Mouse (Mus musculus) kidney, postnatal 0 days (tissue): ENCODE measurements at regions not wholly inside any gene's neighbourhood (a gene's known extent, or its start where the extent isn't known, plus 50 kb on each side); places are given as distances from the start of the nearest gene placed in this dataset.

Source experiments
- ATAC-seq: fragments of 200-750 bp; cut with Nextera tagmentation; replicated peaks from 2 replicates; pipeline ENCODE4 v1.8.0; 2017; ENCODE audit warnings: low read depth, moderate number of reproducible peaks, moderate TSS enrichment, moderate library complexity; ENCODE audit not compliant: low FRiP score
- DNase-seq: peaks from one replicate; pipeline ENCODE4 v3.0.0-alpha.2; 2016; ENCODE audit warnings: low spot score
- H3K27ac ChIP-seq: fragments of 300-500 bp; sonication (generic); 2 replicates; pipeline ENCODE4 v1.5.1; 2014; ENCODE audit warnings: mild to moderate bottlenecking
- H3K27me3 ChIP-seq: fragments of 300-500 bp; sonication (generic); 2 replicates; pipeline ENCODE4 v1.6.1; 2014; ENCODE audit warnings: low read length, mixed read lengths; ENCODE audit not compliant: insufficient read depth
- H3K36me3 ChIP-seq: fragments of 300-500 bp; sonication (generic); 2 replicates; pipeline ENCODE4 v1.6.1; 2014; ENCODE audit warnings: low read length, mixed read lengths; ENCODE audit not compliant: insufficient read depth
- H3K4me1 ChIP-seq: fragments of 300-500 bp; sonication (generic); replicated peaks from 2 replicates; pipeline ENCODE4 v1.6.1; 2014; ENCODE audit warnings: antibody characterized with exemption, low read length, mixed read lengths; ENCODE audit not compliant: insufficient read depth
- H3K4me2 ChIP-seq: fragments of 300-500 bp; sonication (generic); 2 replicates; pipeline ENCODE4 v1.6.1; 2014; ENCODE audit warnings: mild to moderate bottlenecking, low read length, moderate library complexity, mixed read lengths
- H3K4me3 ChIP-seq: fragments of 300-500 bp; sonication (generic); replicated peaks from 2 replicates; pipeline ENCODE4 v1.5.1; 2014; ENCODE audit warnings: low read depth, low read length
- H3K9ac ChIP-seq: fragments of 300-500 bp; sonication (generic); 2 replicates; pipeline ENCODE4 v1.6.1; 2014; ENCODE audit warnings: low read depth, low read length
- H3K9me3 ChIP-seq: fragments of 300-500 bp; sonication (generic); replicated peaks from 2 replicates; pipeline ENCODE4 v1.6.1; 2016; ENCODE audit warnings: low read length, inconsistent platforms, mixed read lengths
- CTCF ChIP-seq: IDR thresholded peaks from 2 replicates; pipeline ENCODE4 v1.5.1; 2016; ENCODE audit warnings: antibody characterized with exemption, low read depth, mild to moderate bottlenecking, moderate library complexity
- WGBS: fragments of 180-500 bp; shearing (Covaris S2); extraction: QIAGEN DNeasy Blood & Tissue Kit; methylation state at CpG from one replicate; pipeline ENCODE4 v1.1.7; 2014; 5-methylcytosine and 5-hydroxymethylcytosine counted together

DNA sequence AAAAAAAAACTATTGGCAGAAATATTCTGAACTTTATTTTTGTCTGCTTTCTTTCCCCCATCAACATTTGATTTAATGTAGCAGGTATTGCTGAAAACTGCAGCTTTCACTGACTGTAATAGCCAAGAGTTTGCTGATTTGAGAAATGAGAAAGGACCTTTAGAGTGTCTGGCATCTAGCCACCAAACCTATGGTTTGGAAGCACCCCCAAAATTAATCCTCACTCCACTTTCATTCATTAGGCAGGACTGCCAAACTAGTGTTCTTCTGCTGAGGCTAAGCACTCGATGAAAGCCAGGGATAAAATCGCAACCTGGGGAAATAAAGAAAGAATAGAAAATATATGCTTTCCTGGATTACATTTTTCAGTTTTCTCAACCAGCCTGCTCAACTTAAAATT, 320.4 kb downstream of the Atp6ap1l start:
- H3K4me1 ChIP-seq, result no peaks in the 10 kb centered on the region
- no peak overlapping the region for H3K4me3 ChIP-seq
- no peaks in the 10 kb centered on the region for H3K27me3 ChIP-seq
- H3K27ac ChIP-seq, result no peak overlapping the region
- no peak for TF ChIP-seq CTCF
- no peaks in the 10 kb centered on the region for H3K36me3 ChIP-seq
- H3K4me2 ChIP-seq, result no peak overlapping the region
- H3K9ac ChIP-seq, result no peak overlapping the region
- ATAC-seq (no peak), DNase-seq (no peak)
- 86% methylated on average over 2 of the region's 2 CpGs for WGBS
- no peaks in the 10 kb centered on the region for H3K9me3 ChIP-seq

DNA sequence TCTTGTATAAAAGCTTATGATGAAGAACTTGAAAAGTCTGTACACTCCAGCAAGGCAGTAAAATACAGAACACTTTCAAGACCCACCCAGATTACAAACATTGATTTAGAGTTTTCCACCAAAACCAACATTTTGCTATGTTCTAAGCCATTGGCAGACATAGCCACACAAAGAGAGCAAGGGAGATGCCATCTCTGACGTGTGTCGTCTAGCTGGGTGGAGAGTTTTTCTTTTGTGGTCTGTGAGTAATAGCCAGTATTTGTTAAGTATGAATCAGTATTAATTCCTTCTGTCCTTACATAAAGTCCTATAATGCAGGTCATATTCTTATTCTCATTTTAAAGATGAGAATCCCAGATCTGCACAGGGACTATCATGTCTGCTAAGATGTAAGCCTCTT, 329.8 kb downstream of the Atp6ap1l start:
- ATAC-seq (no peak), DNase-seq (no peak)
- Histone ChIP-seq H3K9ac (no peak overlapping the region), H3K9me3 (no peaks in the 10 kb centered on the region), H3K4me3 (no peak overlapping the region), H3K36me3 (no peaks in the 10 kb centered on the region), H3K4me1 (no peaks in the 10 kb centered on the region), H3K4me2 (no peak overlapping the region), H3K27ac (no peak overlapping the region), H3K27me3 (no peaks in the 10 kb centered on the region)
- WGBS, result 95% methylated on average over 2 of the region's 2 CpGs
- TF ChIP-seq CTCF, result no peak

DNA sequence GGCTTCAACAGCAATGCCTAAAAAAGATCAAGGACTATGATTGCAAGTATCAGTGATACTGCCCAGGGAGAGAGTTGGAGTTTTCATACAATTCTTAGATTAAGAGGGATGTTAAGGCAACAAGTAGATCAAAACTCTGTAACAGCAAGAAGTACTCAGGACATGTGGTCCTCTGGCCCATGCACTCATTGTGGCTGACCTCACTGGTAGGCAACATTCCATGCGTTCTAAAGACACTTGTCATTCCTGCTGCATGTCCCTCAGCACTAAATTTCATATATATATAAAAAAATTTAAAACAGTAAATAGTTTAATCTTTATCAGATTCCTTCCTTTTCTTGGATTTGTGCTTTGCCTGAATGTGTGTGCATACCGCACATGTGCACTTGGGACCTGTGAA, 332.6 kb downstream of the Atp6ap1l start:
- H3K4me2 ChIP-seq, result no peak overlapping the region
- no peak overlapping the region for H3K27ac ChIP-seq
- no peak for ATAC-seq
- no peak overlapping the region for H3K9ac ChIP-seq
- TF ChIP-seq CTCF, result no peak
- no peaks in the 10 kb centered on the region for H3K36me3 ChIP-seq
- no peak overlapping the region for H3K4me3 ChIP-seq
- WGBS, result 93% methylated on average over 2 of the region's 2 CpGs
- H3K4me1 ChIP-seq, result no peaks in the 10 kb centered on the region
- no peak for DNase-seq
- H3K27me3 ChIP-seq, result no peaks in the 10 kb centered on the region
- H3K9me3 ChIP-seq, result no peaks in the 10 kb centered on the region

DNA sequence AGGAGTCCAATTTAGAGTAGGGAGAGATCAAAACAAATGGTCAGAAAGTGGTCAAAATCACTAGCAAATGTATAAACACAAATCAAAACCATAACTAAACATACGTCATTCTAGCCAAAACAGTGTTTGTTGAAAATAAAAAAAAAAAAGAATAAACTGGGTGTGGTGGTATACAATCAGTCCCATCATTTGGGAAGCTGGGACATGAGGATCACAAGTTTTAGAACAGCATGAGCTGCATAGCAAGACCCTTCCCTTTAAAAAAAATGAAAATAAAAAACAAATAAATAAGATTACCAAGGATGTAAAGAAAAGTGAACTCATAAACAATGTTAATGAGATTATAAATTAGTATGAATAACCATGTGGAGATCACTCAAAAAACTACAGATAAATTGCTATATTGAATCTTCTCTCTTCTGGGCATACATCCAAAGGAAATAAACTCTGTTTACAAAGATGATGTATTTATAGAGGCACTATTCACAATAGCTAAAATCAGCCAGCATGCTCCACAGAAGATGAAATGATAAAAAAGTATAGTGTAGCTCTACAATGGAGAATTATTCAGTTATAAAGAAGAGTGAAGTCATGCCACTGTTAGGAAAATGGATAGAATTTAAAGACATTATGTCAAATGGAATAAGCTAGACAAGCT, 341.8 kb downstream of the Atp6ap1l start:
- Histone ChIP-seq H3K4me3 (no peak overlapping the region), H3K27ac (no peak overlapping the region), H3K9ac (no peak overlapping the region), H3K4me1 (no peaks in the 10 kb centered on the region), H3K36me3 (no peaks in the 10 kb centered on the region), H3K27me3 (no peaks in the 10 kb centered on the region), H3K9me3 (no peaks in the 10 kb centered on the region), H3K4me2 (no peak overlapping the region)
- no peak for ATAC-seq
- WGBS, result 67% methylated on average over 1 of the region's 1 CpGs
- TF ChIP-seq CTCF, result no peak
- DNase-seq, result peak; percentile 90

DNA sequence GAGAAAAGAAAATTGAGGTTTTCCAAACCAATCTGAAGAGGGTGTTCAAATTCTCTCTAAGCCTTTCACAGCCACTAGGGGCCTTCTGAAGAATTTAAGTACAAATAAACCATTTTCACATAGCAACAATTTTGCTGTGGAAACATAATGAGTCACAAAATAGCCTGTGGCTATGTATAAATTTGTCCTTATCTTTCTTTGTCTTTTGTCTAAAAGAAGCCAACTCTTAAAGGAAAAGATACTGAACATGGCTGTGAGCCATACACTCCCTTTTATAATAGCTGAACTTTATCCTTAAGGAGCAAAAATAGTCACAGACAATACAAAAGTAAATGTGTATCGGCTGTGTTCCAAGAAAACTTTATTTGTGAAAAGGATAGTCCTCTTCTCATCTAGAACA, 345.1 kb downstream of the Atp6ap1l start:
- Histone ChIP-seq H3K27ac (no peak overlapping the region), H3K36me3 (no peaks in the 10 kb centered on the region), H3K4me2 (no peak overlapping the region), H3K9ac (no peak overlapping the region), H3K27me3 (no peaks in the 10 kb centered on the region), H3K9me3 (no peaks in the 10 kb centered on the region), H3K4me1 (no peaks in the 10 kb centered on the region), H3K4me3 (no peak overlapping the region)
- ATAC-seq, result no peak
- 54% methylated on average over 1 of the region's 1 CpGs for WGBS
- peak; percentile 39 for DNase-seq
- peak; percentile 23; the same call in 1 of the 2 replicates for TF ChIP-seq CTCF

DNA sequence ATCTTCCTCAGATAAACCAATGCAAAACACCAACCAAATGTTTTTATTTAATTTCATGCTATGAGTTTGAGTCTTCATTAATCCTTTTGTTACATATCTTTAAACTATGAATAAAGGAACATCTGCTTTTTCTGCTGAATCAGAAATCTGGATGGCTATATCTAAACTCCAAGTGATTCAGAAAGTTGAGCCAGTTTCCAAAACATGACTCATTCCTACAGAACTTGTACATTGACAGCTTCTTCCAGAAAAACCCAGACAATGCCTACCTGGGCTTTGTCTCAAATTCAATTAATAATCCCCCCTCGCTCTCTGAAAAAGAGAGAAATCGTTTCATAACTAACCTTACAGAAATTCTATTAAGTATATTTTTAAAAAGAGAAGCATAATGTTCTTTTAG, 345.7 kb downstream of the Atp6ap1l start:
- no peak for TF ChIP-seq CTCF
- no peaks in the 10 kb centered on the region for H3K36me3 ChIP-seq

DNA sequence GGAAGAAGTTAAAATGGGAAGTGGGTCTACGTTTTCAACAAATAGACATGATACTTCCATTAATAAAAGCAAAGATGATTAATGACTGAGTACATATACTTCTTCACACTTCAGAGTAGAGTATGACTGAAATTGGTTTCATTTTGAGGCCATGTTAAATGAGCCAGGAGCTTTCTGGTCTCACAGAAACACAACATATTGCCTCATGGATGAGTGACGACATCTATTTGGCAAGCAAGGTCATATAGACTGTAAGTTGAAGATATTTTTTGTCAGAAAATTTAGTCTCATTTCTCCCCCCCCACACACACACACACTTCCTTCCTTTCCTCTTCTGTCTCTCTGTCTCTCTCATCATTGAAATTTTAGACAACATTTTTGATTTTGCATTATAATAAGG, 354.0 kb downstream of the Atp6ap1l start:
- Histone ChIP-seq H3K9ac (no peak overlapping the region), H3K27me3 (no peaks in the 10 kb centered on the region), H3K4me3 (no peak overlapping the region), H3K4me1 (no peaks in the 10 kb centered on the region), H3K27ac (no peak overlapping the region), H3K9me3 (no peaks in the 10 kb centered on the region), H3K36me3 (no peaks in the 10 kb centered on the region), H3K4me2 (no peak overlapping the region)
- WGBS, result 78% methylated on average over 2 of the region's 2 CpGs
- TF ChIP-seq CTCF, result no peak
- DNase-seq, result no peak
- ATAC-seq, result no peak

More for the DNA sequence above, 345.7 kb downstream of the Atp6ap1l start:
- Histone ChIP-seq H3K27me3 (no peaks in the 10 kb centered on the region), H3K9me3 (no peaks in the 10 kb centered on the region), H3K4me3 (no peak overlapping the region), H3K9ac (no peak overlapping the region), H3K27ac (no peak overlapping the region), H3K4me1 (no peaks in the 10 kb centered on the region), H3K4me2 (no peak overlapping the region)
- WGBS, result 94% methylated on average over 2 of the region's 2 CpGs
- no peak for DNase-seq
- ATAC-seq, result no peak
